Mouse (Mus musculus): ENCODE results near the gene Smg6. TPM values are rescaled to one million over a fixed set of nuclear protein-coding genes. Genes with fewer than 3 reads are reported as not detected.
"Not testable (repeated sequence)": the region's sequence is repeated elsewhere in the genome, so short reads cannot be mapped to it uniquely, and the experiment has no call there.

Gene Smg6
- polyA plus RNA-seq, 1 experiment = 25.3 TPM

DNA sequence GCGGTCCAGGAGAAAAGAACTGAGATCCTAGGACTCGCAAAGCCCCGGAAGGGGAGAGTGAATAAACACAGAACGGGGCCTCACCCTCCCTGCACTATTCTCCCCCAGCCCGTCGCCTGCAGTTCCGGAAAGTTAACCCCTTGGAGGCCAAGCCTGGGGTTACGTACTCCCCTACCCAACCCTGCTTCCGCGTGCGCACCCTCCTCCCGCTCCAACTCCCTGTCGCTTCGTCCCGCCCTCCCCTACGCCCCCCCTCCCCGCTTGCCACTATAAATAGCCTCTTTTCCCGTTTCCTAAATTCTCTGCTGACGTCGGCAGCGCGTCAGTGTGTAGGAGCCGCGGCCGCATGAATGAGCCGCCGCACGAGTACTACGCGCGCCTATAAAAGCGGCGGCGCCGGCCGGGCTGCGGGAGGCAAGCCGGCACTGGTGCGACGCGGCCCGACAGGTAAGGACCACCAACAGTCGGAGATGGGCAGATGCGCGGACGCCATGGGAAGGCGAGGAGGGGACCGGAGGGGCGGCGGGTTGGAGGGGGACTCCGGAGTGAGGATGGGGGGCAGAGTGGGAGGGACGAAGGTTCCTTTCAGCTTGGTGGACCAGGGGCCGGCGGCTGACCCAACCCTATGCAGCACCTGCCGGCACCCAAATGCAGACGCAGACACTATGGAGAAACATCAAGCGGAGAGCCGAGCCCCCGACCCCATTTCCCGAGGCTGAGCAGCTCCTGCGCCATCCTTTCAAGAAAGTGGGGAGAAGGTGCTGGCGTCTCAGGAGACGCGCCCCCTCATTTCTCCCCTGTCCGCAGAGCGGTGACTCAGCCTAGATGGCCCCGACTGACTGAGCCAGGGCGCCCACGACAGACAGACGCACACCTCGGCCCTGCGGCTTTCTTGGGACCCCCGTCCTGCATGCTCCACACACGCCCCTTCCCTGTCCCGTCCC lies 246.8 kb downstream of the Smg6 start:
- TF ChIP-seq EP300 (IDR thresholded peaks at IDR 0.05; ENCODE audit: insufficient read depth, low read depth, low read length) (no peak), CTCF (IDR thresholded peaks at IDR 0.05; ENCODE audit: low read depth, low read length) (no peak), POLR2A (IDR thresholded peaks at IDR 0.05; ENCODE audit: insufficient read depth, low read length) (no peak)
- Histone ChIP-seq H3K27me3 (ENCODE audit: control insufficient read depth, insufficient read depth, low read length, poor library complexity, severe bottlenecking) (peaks cover 26% of the 10 kb centered on the region), H3K27ac (ENCODE audit: insufficient read depth, low read length) (no peak overlapping the region), H3K4me1 (ENCODE audit: control insufficient read depth, insufficient read depth, low read length) (peaks cover 2% of the 10 kb centered on the region), H3K9ac (ENCODE audit: low read depth, poor library complexity, severe bottlenecking) (peak overlapping the region; percentile 42; the same call in 1 of the 2 replicates), H3K4me3 (ENCODE audit: low read depth, low read length) (peak overlapping the region; percentile 24), H3K9me3 (replicated peaks; ENCODE audit: control insufficient read depth, insufficient read depth, low read length, poor library complexity, severe bottlenecking) (no peaks in the 10 kb centered on the region), H3K36me3 (ENCODE audit: control insufficient read depth, insufficient read depth, low read length, poor library complexity, severe bottlenecking) (peaks cover 7% of the 10 kb centered on the region)

DNA sequence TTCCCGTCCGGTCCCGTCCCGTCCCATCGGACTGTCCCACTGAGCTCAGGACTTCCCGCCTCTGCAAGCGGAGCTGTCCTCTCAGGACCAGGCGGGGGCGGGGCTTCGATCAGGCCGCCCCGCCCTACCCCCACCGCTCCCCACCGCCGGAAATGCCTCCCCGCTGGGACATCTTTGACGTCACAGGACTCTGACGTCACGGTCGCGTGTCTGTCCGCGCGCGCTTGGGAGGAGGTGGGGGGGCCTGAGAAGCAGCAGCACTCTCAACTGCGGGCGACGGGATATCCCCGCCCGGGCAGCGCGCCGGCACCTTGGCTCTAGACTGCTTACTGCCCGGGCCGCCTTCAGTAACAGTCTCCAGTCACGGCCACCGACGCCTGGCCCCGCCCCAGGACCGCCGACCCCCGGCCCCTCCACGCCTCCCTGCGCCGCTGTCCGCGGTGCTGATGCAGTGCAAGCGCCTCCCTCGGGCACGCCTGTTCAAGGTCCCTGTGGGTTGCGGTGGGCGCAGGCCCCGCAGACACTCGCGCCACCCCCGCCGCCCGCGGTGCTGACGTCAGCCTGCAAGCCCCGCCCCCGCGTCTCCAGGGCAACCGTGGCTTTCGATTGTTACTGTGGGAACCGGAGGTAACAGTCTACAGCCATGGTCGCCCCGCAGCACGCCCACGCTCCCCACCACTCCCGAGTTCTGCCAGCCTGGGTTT lies 247.6 kb downstream of the Smg6 start:
- Histone ChIP-seq H3K9me3 (replicated peaks; ENCODE audit: control insufficient read depth, insufficient read depth, low read length, poor library complexity, severe bottlenecking) (no peaks in the 10 kb centered on the region), H3K4me1 (ENCODE audit: control insufficient read depth, insufficient read depth, low read length) (peaks cover 2% of the 10 kb centered on the region), H3K36me3 (ENCODE audit: control insufficient read depth, insufficient read depth, low read length, poor library complexity, severe bottlenecking) (peaks cover 8% of the 10 kb centered on the region), H3K4me3 (ENCODE audit: low read depth, low read length) (peak overlapping the region; percentile 76), H3K9ac (ENCODE audit: low read depth, poor library complexity, severe bottlenecking) (no peak overlapping the region), H3K27ac (ENCODE audit: insufficient read depth, low read length) (no peak overlapping the region), H3K27me3 (ENCODE audit: control insufficient read depth, insufficient read depth, low read length, poor library complexity, severe bottlenecking) (peaks cover 18% of the 10 kb centered on the region)
- no peak for TF ChIP-seq EP300 (IDR thresholded peaks at IDR 0.05; ENCODE audit: insufficient read depth, low read depth, low read length)
- no peak for TF ChIP-seq POLR2A (IDR thresholded peaks at IDR 0.05; ENCODE audit: insufficient read depth, low read length)
- no peak for TF ChIP-seq CTCF (IDR thresholded peaks at IDR 0.05; ENCODE audit: low read depth, low read length)

- no peaks in the 10 kb centered on the region for H3K9me3 ChIP-seq (replicated peaks; ENCODE audit: control insufficient read depth, insufficient read depth, low read length, poor library complexity, severe bottlenecking)
- peaks cover 8% of the 10 kb centered on the region for H3K36me3 ChIP-seq (ENCODE audit: control insufficient read depth, insufficient read depth, low read length, poor library complexity, severe bottlenecking)
- H3K4me3 ChIP-seq (ENCODE audit: low read depth, low read length) = peak overlapping the region; percentile 70
- H3K4me1 ChIP-seq (ENCODE audit: control insufficient read depth, insufficient read depth, low read length) = peaks cover 2% of the 10 kb centered on the region
- H3K27me3 ChIP-seq (ENCODE audit: control insufficient read depth, insufficient read depth, low read length, poor library complexity, severe bottlenecking) = peaks cover 13% of the 10 kb centered on the region
- no peak overlapping the region for H3K9ac ChIP-seq (ENCODE audit: low read depth, poor library complexity, severe bottlenecking)
- no peak overlapping the region for H3K27ac ChIP-seq (ENCODE audit: insufficient read depth, low read length)
- TF ChIP-seq EP300 (IDR thresholded peaks at IDR 0.05; ENCODE audit: insufficient read depth, low read depth, low read length) (no peak), POLR2A (IDR thresholded peaks at IDR 0.05; ENCODE audit: insufficient read depth, low read length) (no peak), CTCF (IDR thresholded peaks at IDR 0.05; ENCODE audit: low read depth, low read length) (no peak)
Observed at GRCm38 (mm10) chr11:75173799-75174165, 248.2 kb downstream of the Smg6 start.

GRCm38 (mm10) chr11:75174574-75174973 lies 249.0 kb downstream of the Smg6 start:
- H3K4me1 ChIP-seq (ENCODE audit: control insufficient read depth, insufficient read depth, low read length); H3K9ac ChIP-seq (ENCODE audit: low read depth, poor library complexity, severe bottlenecking); H3K27ac ChIP-seq (ENCODE audit: insufficient read depth, low read length); H3K36me3 ChIP-seq (ENCODE audit: control insufficient read depth, insufficient read depth, low read length, poor library complexity, severe bottlenecking); H3K4me3 ChIP-seq (ENCODE audit: low read depth, low read length); H3K9me3 ChIP-seq (replicated peaks; ENCODE audit: control insufficient read depth, insufficient read depth, low read length, poor library complexity, severe bottlenecking): not testable (repeated sequence)
- peaks cover 12% of the 10 kb centered on the region; the same call in 1 of the 2 replicates for H3K27me3 ChIP-seq (ENCODE audit: control insufficient read depth, insufficient read depth, low read length, poor library complexity, severe bottlenecking)

GRCm38 (mm10) chr11:75178011-75178410 lies 252.4 kb downstream of the Smg6 start:
- no peaks in the 10 kb centered on the region for H3K27me3 ChIP-seq (ENCODE audit: control insufficient read depth, insufficient read depth, low read length, poor library complexity, severe bottlenecking)
- H3K36me3 ChIP-seq (ENCODE audit: control insufficient read depth, insufficient read depth, low read length, poor library complexity, severe bottlenecking) = peaks cover 14% of the 10 kb centered on the region

More at GRCm38 (mm10) chr11:75178011-75178410, 252.4 kb downstream of the Smg6 start:
- peak overlapping the region; percentile 77 for H3K4me3 ChIP-seq (ENCODE audit: low read depth, low read length)
- TF ChIP-seq CTCF (IDR thresholded peaks at IDR 0.05; ENCODE audit: low read depth, low read length) = no peak
- TF ChIP-seq EP300 (IDR thresholded peaks at IDR 0.05; ENCODE audit: insufficient read depth, low read depth, low read length) = no peak
- TF ChIP-seq POLR2A (IDR thresholded peaks at IDR 0.05; ENCODE audit: insufficient read depth, low read length) = no peak
- no peak overlapping the region for H3K27ac ChIP-seq (ENCODE audit: insufficient read depth, low read length)
- H3K4me1 ChIP-seq (ENCODE audit: control insufficient read depth, insufficient read depth, low read length) = no peaks in the 10 kb centered on the region
- peak overlapping the region; percentile 71 for H3K9ac ChIP-seq (ENCODE audit: low read depth, poor library complexity, severe bottlenecking)
- H3K9me3 ChIP-seq (replicated peaks; ENCODE audit: control insufficient read depth, insufficient read depth, low read length, poor library complexity, severe bottlenecking) = no peaks in the 10 kb centered on the region

Data from ES-Bruce4 (cell line).